Mouse (Mus musculus) lung, adult 2 months (tissue): ENCODE results near the gene Nr1i2.

Experiments
- CTCF ChIP-seq: fragments of 200-500 bp; IDR thresholded peaks from 2 replicates; pipeline ENCODE4 v1.5.1; 2011; ENCODE audit warnings: mild to moderate bottlenecking, low read length, control low read depth; ENCODE audit not compliant: insufficient read depth
- POLR2A ChIP-seq: fragments of 200-500 bp; IDR thresholded peaks from 2 replicates; pipeline ENCODE4 v1.6.1; 2011; ENCODE audit warnings: low read depth, mild to moderate bottlenecking, control low read depth, low read length, borderline replicate concordance; ENCODE audit errors: extremely low read depth

DNA sequence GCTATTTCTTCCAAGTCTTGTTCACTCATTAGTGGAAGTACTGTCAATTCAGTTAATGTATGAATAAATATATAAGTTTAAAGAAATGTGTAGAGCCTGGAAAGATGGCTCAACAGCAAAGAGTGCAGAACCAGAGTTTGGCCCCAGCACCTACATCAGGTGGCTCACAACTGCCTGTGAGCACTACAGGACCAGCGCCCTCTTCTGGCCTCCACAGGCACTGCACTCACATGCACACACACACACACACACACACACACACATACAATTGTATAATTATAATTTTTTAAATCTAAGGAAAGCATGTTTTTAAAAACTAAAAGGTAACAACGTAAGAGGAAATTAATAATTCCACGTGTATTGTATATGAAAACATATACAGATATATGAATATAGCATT lies 34.7 kb upstream of the Nr1i2 start:
- no peak for TF ChIP-seq CTCF
- TF ChIP-seq POLR2A, result no peak
